Mouse (Mus musculus): ENCODE results near the gene Nasp. TPM values are rescaled to one million over a fixed set of nuclear protein-coding genes. Genes with fewer than 3 reads are reported as not detected.

Gene Nasp
- polyA plus RNA-seq, 1 experiment from 2014 or later, result 110 TPM

DNA sequence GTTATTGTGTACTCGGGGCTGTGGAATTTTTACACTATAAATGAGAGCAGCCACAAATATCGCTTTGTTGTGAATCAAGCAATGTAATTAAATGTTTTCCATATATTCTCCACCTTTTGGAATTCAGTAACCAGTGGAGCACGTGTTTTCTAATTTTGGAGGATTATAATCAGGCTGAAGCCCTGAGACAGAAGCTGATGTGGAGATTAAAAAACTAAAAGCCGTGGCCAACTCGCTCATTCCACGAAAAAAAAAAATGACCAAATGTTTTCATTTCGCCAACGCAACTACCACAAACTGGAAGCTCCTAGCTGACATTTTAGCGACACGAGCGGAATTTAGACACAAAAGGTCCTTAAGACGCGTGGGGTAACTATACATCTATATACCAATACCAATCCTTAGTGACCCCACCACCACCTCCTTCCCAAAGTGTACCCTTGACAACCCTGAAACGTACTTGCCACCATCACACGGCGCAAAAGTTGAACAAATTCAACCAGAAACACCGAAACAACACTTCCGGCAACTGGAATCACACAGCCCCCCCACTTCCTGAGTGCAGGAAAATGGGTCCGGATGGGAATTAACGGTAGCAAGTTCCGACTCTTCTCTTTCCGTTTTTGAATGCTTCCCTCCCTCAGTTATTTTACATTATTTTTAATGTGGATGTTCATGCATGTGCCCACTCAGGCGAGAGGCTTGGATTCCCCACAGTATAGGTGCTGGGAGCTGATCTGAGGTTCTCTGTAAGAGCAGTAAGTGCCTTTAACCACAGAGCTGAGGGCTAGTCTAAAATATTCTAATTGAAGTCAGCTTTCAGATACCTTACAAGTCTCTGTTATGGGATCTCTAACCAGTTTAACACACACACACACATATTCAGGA is 72.1 kb downstream of the Nasp start, which contains the start of gene Tmem69:
Gene Tmem69, minus strand, starts transcription at position 524 of the 888 bp plus-strand sequence.
- Histone ChIP-seq H3K36me3 (peaks cover 11% of the 10 kb centered on the region), H3K27ac (peak within 1 kb of the TSS; percentile 91), H3K9me3 (no peaks in the 10 kb centered on the region), H3K4me3 (peak within 1 kb of the TSS; percentile 87), H3K4me2 (peak within 1 kb of the TSS; percentile 83), H3K27me3 (no peaks in the 10 kb centered on the region), H3K9ac (peak within 1 kb of the TSS; percentile 83), H3K4me1 (replicated peaks) (peaks cover 29% of the 10 kb centered on the region)
- ATAC-seq (ENCODE audit: low FRiP score), result no peak
- 5% methylated on average over 23 of the region's 23 CpGs for WGBS

DNA sequence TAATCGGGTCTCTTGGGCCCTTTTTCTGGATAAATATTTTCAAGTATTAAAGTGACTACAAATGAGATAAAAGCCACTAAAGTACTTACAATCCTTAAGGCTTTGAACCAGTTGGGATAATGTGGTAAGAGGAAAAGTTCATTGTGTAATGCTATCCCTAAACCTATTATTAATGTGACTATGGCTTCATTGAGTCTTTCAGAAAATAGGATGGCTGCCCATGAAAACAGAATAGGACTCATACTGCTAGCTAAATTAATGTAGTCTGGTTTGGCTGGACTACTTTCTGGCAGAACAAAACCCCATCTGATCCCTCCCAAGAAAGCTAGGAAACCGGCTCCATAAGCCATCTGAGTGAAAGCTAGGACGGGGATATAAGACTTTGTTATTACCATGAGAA is 74.7 kb downstream of the Nasp start:
- Histone ChIP-seq H3K9ac (no peak overlapping the region), H3K36me3 (peaks cover 11% of the 10 kb centered on the region), H3K4me3 (no peak overlapping the region), H3K27ac (no peak overlapping the region), H3K4me1 (replicated peaks) (peaks cover 10% of the 10 kb centered on the region), H3K4me2 (no peak overlapping the region), H3K27me3 (no peaks in the 10 kb centered on the region), H3K9me3 (no peaks in the 10 kb centered on the region)
- no peak for ATAC-seq (ENCODE audit: low FRiP score)
- 90% methylated on average over 3 of the region's 3 CpGs for WGBS

Other genes starting within 250 kb of the Nasp start
- gene Mast2, start 163.8 kb downstream of the Nasp start, polyA plus RNA-seq (2015; fragmentation: Nextera tagmentation; extraction: Ambion mirVana), result 35.3 and 39.4 TPM in 2 replicates
- gene Ipp, start 120.4 kb downstream of the Nasp start, polyA plus RNA-seq (2015; fragmentation: Nextera tagmentation; extraction: Ambion mirVana), result 12.3 and 14.0 TPM in 2 replicates
- 25.0 and 27.5 TPM in 2 replicates for gene Tmem69, start 72.0 kb downstream of the Nasp start, polyA plus RNA-seq (2015; fragmentation: Nextera tagmentation; extraction: Ambion mirVana)
- gene Gpbp1l1, start 70.3 kb downstream of the Nasp start, polyA plus RNA-seq (2015; fragmentation: Nextera tagmentation; extraction: Ambion mirVana), result 18.1 and 18.5 TPM in 2 replicates
- 4.8 and 5.4 TPM in 2 replicates for gene Ccdc17, start 31.3 kb downstream of the Nasp start, polyA plus RNA-seq (2015; fragmentation: Nextera tagmentation; extraction: Ambion mirVana)
- gene Akr1a1, start 23.7 kb upstream of the Nasp start, polyA plus RNA-seq (2015; fragmentation: Nextera tagmentation; extraction: Ambion mirVana), result 666 and 678 TPM in 2 replicates
- gene Prdx1, start 57.6 kb upstream of the Nasp start, polyA plus RNA-seq (2015; fragmentation: Nextera tagmentation; extraction: Ambion mirVana), result 475 TPM in 2 replicates
- gene Mmachc, start 80.5 kb upstream of the Nasp start, polyA plus RNA-seq (2015; fragmentation: Nextera tagmentation; extraction: Ambion mirVana), result 24.3 and 29.7 TPM in 2 replicates
- gene Ccdc163, start 80.6 kb upstream of the Nasp start, polyA plus RNA-seq (2015; fragmentation: Nextera tagmentation; extraction: Ambion mirVana), result 16.6 and 19.3 TPM in 2 replicates
- 3.2 and 3.7 TPM in 2 replicates for gene Tesk2, start 93.0 kb upstream of the Nasp start, polyA plus RNA-seq (2015; fragmentation: Nextera tagmentation; extraction: Ambion mirVana)
- gene Toe1, start 179.7 kb upstream of the Nasp start, polyA plus RNA-seq (2015; fragmentation: Nextera tagmentation; extraction: Ambion mirVana), result 29.2 and 29.9 TPM in 2 replicates
- 8.9 and 9.0 TPM in 2 replicates for gene Mutyh, start 179.8 kb upstream of the Nasp start, polyA plus RNA-seq (2015; fragmentation: Nextera tagmentation; extraction: Ambion mirVana)
- 0.88 and 1.2 TPM in 2 replicates for gene Hpdl, start 193.8 kb upstream of the Nasp start, polyA plus RNA-seq (2015; fragmentation: Nextera tagmentation; extraction: Ambion mirVana)
- gene Zswim5, start 249.4 kb upstream of the Nasp start, polyA plus RNA-seq (2015; fragmentation: Nextera tagmentation; extraction: Ambion mirVana), result 8.5 and 8.9 TPM in 2 replicates

Data from hindbrain, embryonic 13.5 days (tissue).